Mouse (Mus musculus) liver, embryonic 11.5 days (tissue): ENCODE data around the gene Ttc5. TPM values are rescaled to one million over a fixed set of nuclear protein-coding genes. Genes with fewer than 3 reads are reported as not detected.

Experiments used
- ATAC-seq: fragments of 200-750 bp; cut with Nextera tagmentation; replicated peaks from 2 replicates; pipeline ENCODE4 v1.8.0; 2017; ENCODE audit warnings: moderate number of reproducible peaks, mild to moderate bottlenecking, moderate TSS enrichment, moderate library complexity; ENCODE audit not compliant: low FRiP score
- DNase-seq: peaks from one replicate; pipeline ENCODE4 v3.0.0-alpha.2; 2017; ENCODE audit warnings: low spot score
- H3K27ac ChIP-seq: fragments of 300-500 bp; sonication (generic); 2 replicates; pipeline ENCODE4 v1.5.1; 2014; ENCODE audit warnings: mild to moderate bottlenecking, low read depth, low read length, control low read depth
- H3K27me3 ChIP-seq: fragments of 300-500 bp; sonication (generic); replicated peaks from 2 replicates; pipeline ENCODE4 v1.6.1; 2014; ENCODE audit warnings: low read length, mixed read lengths; ENCODE audit not compliant: control insufficient read depth, insufficient read depth
- H3K36me3 ChIP-seq: fragments of 300-500 bp; sonication (generic); 2 replicates; pipeline ENCODE4 v1.6.1; 2014; ENCODE audit warnings: mild to moderate bottlenecking, low read length, moderate library complexity, mixed read lengths; ENCODE audit not compliant: control insufficient read depth, insufficient read depth
- H3K4me1 ChIP-seq: fragments of 300-500 bp; sonication (generic); replicated peaks from 2 replicates; pipeline ENCODE4 v1.6.1; 2014; ENCODE audit warnings: low read length, mixed read lengths; ENCODE audit not compliant: control insufficient read depth, insufficient read depth
- H3K4me2 ChIP-seq: fragments of 300-500 bp; sonication (generic); 2 replicates; pipeline ENCODE4 v1.6.1; 2014; ENCODE audit warnings: mild to moderate bottlenecking, control low read depth, moderate library complexity
- H3K4me3 ChIP-seq: fragments of 300-500 bp; sonication (generic); 2 replicates; pipeline ENCODE4 v1.5.1; 2014; ENCODE audit warnings: low read depth, low read length, control low read depth
- H3K9ac ChIP-seq: fragments of 300-500 bp; sonication (generic); 2 replicates; pipeline ENCODE4 v1.6.1; 2014; ENCODE audit warnings: low read depth, low read length, control low read depth
- H3K9me3 ChIP-seq: fragments of 300-500 bp; sonication (generic); 2 replicates; pipeline ENCODE4 v1.6.1; 2016; ENCODE audit warnings: low read length, inconsistent platforms, mixed read lengths; ENCODE audit not compliant: control insufficient read depth
- WGBS: fragments of 180-500 bp; shearing (Covaris S2); extraction: QIAGEN DNeasy Blood & Tissue Kit; methylation state at CpG from one replicate; pipeline ENCODE4 v1.1.7; 2014; 5-methylcytosine and 5-hydroxymethylcytosine counted together
- polyA plus RNA-seq: library from polyadenylated mRNA; unstranded; fragments of >200 nt; fragmentation: Nextera tagmentation; extraction: Ambion mirVana; gene quantifications from 2 replicates; pipeline ENCODE4 v1.2.1, GENCODE M21; 2014

The Ttc5 gene
- polyA plus RNA-seq, 1 experiment from 2014 or later: 44.6 TPM

DNA sequence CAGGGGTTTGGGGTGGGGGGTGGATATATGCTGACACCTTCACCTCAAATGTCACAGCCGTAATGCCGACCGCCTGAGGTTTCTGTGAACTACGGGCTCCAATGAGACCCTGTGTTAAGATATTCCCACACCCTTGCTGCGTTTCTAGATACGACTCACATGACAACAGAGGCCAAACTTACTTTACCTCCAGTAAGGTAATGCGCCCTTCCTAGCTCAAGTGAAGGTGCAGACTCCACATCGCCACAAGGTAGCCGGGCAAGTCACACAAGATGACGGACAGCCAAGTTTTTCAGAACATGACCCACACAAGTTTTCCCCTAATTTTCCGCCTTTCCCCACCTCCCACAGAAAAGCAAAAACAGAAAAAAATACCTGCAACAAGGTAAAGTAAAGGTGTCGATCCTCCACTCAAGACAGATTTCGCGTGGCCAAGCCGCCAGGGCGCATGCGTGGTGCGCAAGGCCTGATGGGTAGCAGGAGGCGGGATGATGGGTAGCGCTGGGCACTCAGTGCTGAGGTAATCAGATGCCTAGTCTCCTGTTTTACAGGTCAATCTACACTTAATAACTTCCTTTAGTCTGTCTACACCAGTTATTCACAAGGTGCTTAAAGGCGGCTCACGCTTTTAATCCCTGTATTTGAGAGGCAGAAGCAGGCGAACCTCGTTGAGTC, 10.1 kb upstream of the Ttc5 start:
- H3K9me3 ChIP-seq: no peaks in the 10 kb centered on the region
- H3K4me2 ChIP-seq: no peak overlapping the region
- H3K36me3 ChIP-seq: no peaks in the 10 kb centered on the region
- no peaks in the 10 kb centered on the region for H3K4me1 ChIP-seq
- 90% methylated on average over 24 of the region's 24 CpGs for WGBS
- H3K9ac ChIP-seq: no peak overlapping the region
- H3K27me3 ChIP-seq: no peaks in the 10 kb centered on the region
- H3K4me3 ChIP-seq: no peak overlapping the region
- DNase-seq (no peak), ATAC-seq (no peak)
- H3K27ac ChIP-seq: no peak overlapping the region

GRCm38 (mm10) chr14:50788157-50788556, 2.8 kb upstream of the Ttc5 start:
- Histone ChIP-seq H3K36me3 (no peaks in the 10 kb centered on the region), H3K4me2 (no peak overlapping the region), H3K9ac (no peak overlapping the region), H3K27me3 (no peaks in the 10 kb centered on the region), H3K4me3 (no peak overlapping the region), H3K27ac (no peak overlapping the region), H3K9me3 (no peaks in the 10 kb centered on the region), H3K4me1 (peaks cover 5% of the 10 kb centered on the region; the same call in 1 of the 2 replicates)
- 12% methylated on average over 2 of the region's 2 CpGs for WGBS
- ATAC-seq: no peak
- DNase-seq: no peak

GRCm38 (mm10) chr14:50784391-50785250, 698 bp downstream of the Ttc5 start:
- 22% methylated on average over 16 of the region's 16 CpGs for WGBS
- no peak overlapping the region for H3K27ac ChIP-seq

GRCm38 (mm10) chr14:50782166-50782565, 3.2 kb downstream of the Ttc5 start:
- Histone ChIP-seq H3K9me3 (no peaks in the 10 kb centered on the region), H3K27me3 (no peaks in the 10 kb centered on the region), H3K9ac (no peak overlapping the region), H3K4me1 (peaks cover 5% of the 10 kb centered on the region; the same call in 1 of the 2 replicates), H3K4me3 (no peak overlapping the region), H3K4me2 (no peak overlapping the region), H3K27ac (no peak overlapping the region), H3K36me3 (peaks cover 12% of the 10 kb centered on the region)
- DNase-seq (no peak), ATAC-seq (no peak)
- 76% methylated on average over 3 of the region's 3 CpGs for WGBS

More at GRCm38 (mm10) chr14:50784391-50785250, 698 bp downstream of the Ttc5 start:
- Histone ChIP-seq H3K9ac (peak overlapping the region; percentile 75), H3K4me1 (peaks cover 5% of the 10 kb centered on the region; the same call in 1 of the 2 replicates), H3K27me3 (no peaks in the 10 kb centered on the region), H3K36me3 (peaks cover 5% of the 10 kb centered on the region; the same call in 1 of the 2 replicates), H3K4me2 (peak overlapping the region; percentile 62), H3K4me3 (peak overlapping the region; percentile 87), H3K9me3 (no peaks in the 10 kb centered on the region)
- DNase-seq: no peak
- ATAC-seq: peak; percentile 50

GRCm38 (mm10) chr14:50771342-50771741, 14.0 kb downstream of the Ttc5 start:
- no peak overlapping the region for H3K4me3 ChIP-seq
- no peak overlapping the region for H3K4me2 ChIP-seq
- H3K36me3 ChIP-seq: peaks cover 19% of the 10 kb centered on the region
- H3K27ac ChIP-seq: no peak overlapping the region
- DNase-seq (no peak), ATAC-seq (no peak)
- no peaks in the 10 kb centered on the region for H3K27me3 ChIP-seq
- H3K9ac ChIP-seq: no peak overlapping the region
- no peaks in the 10 kb centered on the region for H3K9me3 ChIP-seq
- WGBS: 70% methylated on average over 2 of the region's 2 CpGs
- no peaks in the 10 kb centered on the region for H3K4me1 ChIP-seq

GRCm38 (mm10) chr14:50765736-50766135, 19.6 kb downstream of the Ttc5 start:
- Histone ChIP-seq H3K4me3 (no peak overlapping the region), H3K27ac (no peak overlapping the region), H3K27me3 (no peaks in the 10 kb centered on the region), H3K9ac (no peak overlapping the region), H3K36me3 (peaks cover 4% of the 10 kb centered on the region; the same call in 1 of the 2 replicates), H3K9me3 (no peaks in the 10 kb centered on the region), H3K4me2 (no peak overlapping the region), H3K4me1 (no peaks in the 10 kb centered on the region)
- ATAC-seq (no peak), DNase-seq (no peak)
- WGBS: 91% methylated on average over 6 of the region's 6 CpGs

DNA sequence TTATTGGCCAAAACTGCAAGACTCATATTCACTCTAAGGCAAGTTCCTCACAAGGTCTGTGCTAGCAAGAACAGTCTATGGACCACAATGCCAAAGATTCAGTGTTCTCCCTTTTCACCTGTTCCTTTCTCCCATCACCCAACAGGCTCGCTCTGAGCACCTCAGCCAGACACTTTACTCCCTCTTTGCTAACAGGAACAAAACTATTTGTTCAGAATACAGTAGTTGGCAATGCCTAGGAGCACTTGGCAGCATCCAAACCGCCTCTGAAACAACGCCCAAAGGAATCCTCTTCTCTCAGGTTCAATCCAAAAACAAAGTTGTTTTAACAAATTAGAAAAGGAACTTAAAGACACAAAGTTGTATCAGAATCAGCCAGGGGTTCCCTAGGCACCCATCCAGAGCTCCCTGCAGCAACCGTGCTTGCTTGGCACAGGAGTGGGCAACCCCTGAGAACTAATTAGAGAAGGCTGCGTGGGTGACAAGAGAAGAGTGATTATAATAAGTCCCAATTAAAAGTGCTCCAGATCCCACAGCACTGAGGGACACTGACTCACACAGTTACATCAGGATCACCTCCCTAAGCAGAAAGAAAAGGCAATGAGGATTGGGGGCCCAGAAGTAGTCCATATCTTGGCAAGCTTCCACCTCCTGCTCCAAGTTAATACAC, 26.8 kb downstream of the Ttc5 start:
- no peaks in the 10 kb centered on the region for H3K4me1 ChIP-seq
- ATAC-seq (no peak), DNase-seq (no peak)
- WGBS: 70% methylated on average over 5 of the region's 5 CpGs
- H3K4me3 ChIP-seq: no peak overlapping the region
- no peak overlapping the region for H3K27ac ChIP-seq
- H3K36me3 ChIP-seq: no peaks in the 10 kb centered on the region
- H3K9me3 ChIP-seq: no peaks in the 10 kb centered on the region
- H3K27me3 ChIP-seq: no peaks in the 10 kb centered on the region
- no peak overlapping the region for H3K9ac ChIP-seq
- H3K4me2 ChIP-seq: no peak overlapping the region

DNA sequence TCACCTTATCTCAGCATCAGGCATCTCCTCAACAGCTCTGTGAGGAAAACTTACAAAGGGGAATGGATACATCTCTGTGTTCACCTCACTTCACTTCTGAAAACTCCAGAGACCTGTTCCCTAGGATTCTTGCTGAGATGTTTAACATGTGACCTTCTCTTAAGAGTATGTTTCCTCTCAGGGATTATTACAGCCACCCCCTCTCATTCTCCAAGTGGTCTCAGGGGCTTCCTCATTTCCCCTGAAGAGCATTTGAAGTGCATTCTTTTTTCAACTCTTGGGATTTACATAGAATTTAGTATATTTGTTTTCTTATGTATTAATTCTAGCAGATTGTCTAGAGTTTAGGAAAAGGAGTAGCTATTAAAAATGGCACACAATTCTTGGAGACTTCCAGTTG, 40.3 kb downstream of the Ttc5 start, which contains the start of gene Olfr749:
Olfr749 (minus strand) TSS at position 101 of the 400 bp plus-strand sequence.
- H3K4me1 ChIP-seq: no peaks in the 10 kb centered on the region
- H3K4me3 ChIP-seq: no peak within 1 kb of the TSS
- no peaks in the 10 kb centered on the region for H3K27me3 ChIP-seq
- ATAC-seq (no peak), DNase-seq (no peak)
- no peak within 1 kb of the TSS for H3K27ac ChIP-seq
- H3K4me2 ChIP-seq: no peak within 1 kb of the TSS
- no peaks in the 10 kb centered on the region for H3K36me3 ChIP-seq
- no peaks in the 10 kb centered on the region for H3K9me3 ChIP-seq
- no peak within 1 kb of the TSS for H3K9ac ChIP-seq
